Mouse (Mus musculus) E14TG2a.4 (cell line): Measurements from ENCODE around the gene Ctnna3.
A peak's percentile ranks its signal among the peaks of the same experiment; 100 is the strongest.

Experiments used
- H3K27me3 ChIP-seq: 2 replicates; pipeline ENCODE4 v1.6.1; 2014; ENCODE audit warnings: low read length, control low read depth; ENCODE audit not compliant: insufficient read depth
- H3K36me3 ChIP-seq: 2 replicates; pipeline ENCODE4 v1.6.1; 2014; ENCODE audit warnings: low read length, control low read depth; ENCODE audit not compliant: insufficient read depth
- H3K4me1 ChIP-seq: replicated peaks from 2 replicates; pipeline ENCODE4 v1.6.1; 2014; ENCODE audit warnings: low read depth, low read length, control low read depth
- H3K4me3 ChIP-seq: replicated peaks from 2 replicates; pipeline ENCODE4 v1.5.1; 2014; ENCODE audit warnings: mild to moderate bottlenecking, low read length
- H3K9me3 ChIP-seq: 2 replicates; pipeline ENCODE4 v1.6.1; 2014; ENCODE audit warnings: low read length, control low read depth
- CTCF ChIP-seq: conservative IDR thresholded peaks from 2 replicates; pipeline ENCODE4 v1.5.1; 2014; ENCODE audit warnings: low read length
- NANOG ChIP-seq: IDR thresholded peaks from 2 replicates; pipeline ENCODE4 v1.6.1; 2014; ENCODE audit warnings: borderline replicate concordance, low read length, mixed read lengths
- POU5F1 ChIP-seq: IDR thresholded peaks from 2 replicates; pipeline ENCODE4 v1.6.1; 2014; ENCODE audit warnings: low read length, borderline replicate concordance

Gene Ctnna3

DNA sequence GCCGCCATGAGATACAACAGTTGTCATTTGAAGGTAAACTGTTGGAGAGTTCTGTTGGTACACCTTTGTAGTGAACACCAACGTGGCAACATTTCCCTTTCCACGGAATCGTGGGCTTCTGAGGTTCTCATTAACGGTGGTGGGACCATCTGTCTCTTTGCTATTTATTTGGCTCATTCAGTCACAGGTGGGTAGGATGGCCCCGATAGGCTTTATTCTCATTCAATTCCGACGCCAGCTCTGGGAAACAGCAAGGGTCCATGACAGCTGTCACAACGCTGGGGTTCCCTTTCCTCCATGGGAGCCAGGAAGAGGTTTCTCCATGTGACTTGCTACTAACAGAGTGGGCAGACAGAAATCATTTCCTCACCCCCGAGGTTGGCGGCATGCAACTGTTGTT is 612.0 kb downstream of the Ctnna3 start:
- no peak for TF ChIP-seq CTCF
- no peak for TF ChIP-seq NANOG
- no peak for TF ChIP-seq POU5F1
- Histone ChIP-seq H3K36me3 (no peaks in the 10 kb centered on the region), H3K9me3 (no peaks in the 10 kb centered on the region), H3K4me1 (no peaks in the 10 kb centered on the region), H3K27me3 (no peaks in the 10 kb centered on the region), H3K4me3 (no peak overlapping the region)

DNA sequence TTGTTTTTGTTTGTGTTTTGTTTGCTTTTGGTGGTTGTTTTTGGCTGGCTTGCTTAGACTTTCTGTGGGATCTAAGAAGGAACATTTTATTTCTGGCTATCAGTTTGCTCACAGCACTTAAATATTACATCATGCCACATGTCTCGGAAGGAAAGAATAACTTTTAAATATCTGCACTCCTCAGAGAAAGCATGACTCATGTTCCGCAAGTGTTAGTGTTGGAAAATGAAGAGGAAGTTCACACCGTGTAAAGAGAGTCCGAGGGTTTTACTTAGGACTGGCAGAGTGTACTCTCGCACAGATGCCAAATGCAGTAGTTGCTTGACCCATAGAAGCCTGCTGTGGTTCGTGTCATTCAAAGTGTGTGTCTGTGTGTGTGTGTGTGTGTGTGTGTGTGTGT is 619.3 kb downstream of the Ctnna3 start:
- Histone ChIP-seq H3K4me3 (no peak overlapping the region), H3K36me3 (no peaks in the 10 kb centered on the region), H3K9me3 (no peaks in the 10 kb centered on the region), H3K4me1 (no peaks in the 10 kb centered on the region), H3K27me3 (no peaks in the 10 kb centered on the region)
- TF ChIP-seq CTCF: no peak
- TF ChIP-seq POU5F1: no peak
- no peak for TF ChIP-seq NANOG

DNA sequence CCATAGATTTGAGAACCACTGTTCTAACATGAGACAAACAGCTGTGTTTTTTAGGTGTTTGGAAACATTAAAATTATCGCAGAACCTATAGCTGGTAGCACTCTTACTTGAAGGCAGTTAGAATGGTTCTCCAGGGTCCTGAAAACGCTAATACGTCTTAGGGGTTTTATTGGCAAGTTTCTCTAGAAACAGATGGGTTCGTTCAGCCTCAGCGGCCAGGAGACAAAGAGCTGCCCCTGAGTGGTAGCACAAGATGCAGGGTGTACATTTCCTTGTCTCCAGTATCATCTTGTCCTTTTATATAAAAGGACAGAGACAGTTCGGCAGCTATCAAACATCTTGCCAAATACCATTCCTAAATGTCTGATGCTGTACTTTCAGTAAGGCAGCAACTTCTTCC is 620.0 kb downstream of the Ctnna3 start:
- H3K36me3 ChIP-seq: no peaks in the 10 kb centered on the region
- no peaks in the 10 kb centered on the region for H3K9me3 ChIP-seq
- TF ChIP-seq POU5F1 (no peak), CTCF (no peak), NANOG (no peak)
- H3K4me1 ChIP-seq: no peaks in the 10 kb centered on the region
- H3K4me3 ChIP-seq: no peak overlapping the region
- no peaks in the 10 kb centered on the region for H3K27me3 ChIP-seq

DNA sequence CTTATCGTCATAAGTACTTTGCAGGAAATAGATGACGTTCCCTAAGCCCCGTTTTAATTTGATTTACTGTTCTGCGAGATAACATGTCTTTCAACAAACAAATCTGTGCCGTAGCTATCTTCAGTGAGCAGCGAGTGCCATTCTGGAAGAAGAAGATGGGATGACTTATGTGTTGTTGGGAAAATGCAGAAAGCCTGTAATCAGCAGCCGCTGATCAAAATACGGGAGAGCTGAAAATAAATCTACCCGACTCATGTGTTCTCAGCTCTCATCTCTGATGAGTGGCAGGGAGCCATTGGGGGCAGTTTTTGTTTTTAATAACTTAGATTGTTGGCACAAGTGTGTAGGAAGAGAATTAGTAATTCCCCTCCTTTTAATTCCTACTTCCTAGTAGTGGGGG is 633.8 kb downstream of the Ctnna3 start:
- Histone ChIP-seq H3K36me3 (no peaks in the 10 kb centered on the region), H3K27me3 (no peaks in the 10 kb centered on the region), H3K9me3 (no peaks in the 10 kb centered on the region), H3K4me1 (no peaks in the 10 kb centered on the region), H3K4me3 (no peak overlapping the region)
- no peak for TF ChIP-seq CTCF
- TF ChIP-seq NANOG: no peak
- TF ChIP-seq POU5F1: no peak

DNA sequence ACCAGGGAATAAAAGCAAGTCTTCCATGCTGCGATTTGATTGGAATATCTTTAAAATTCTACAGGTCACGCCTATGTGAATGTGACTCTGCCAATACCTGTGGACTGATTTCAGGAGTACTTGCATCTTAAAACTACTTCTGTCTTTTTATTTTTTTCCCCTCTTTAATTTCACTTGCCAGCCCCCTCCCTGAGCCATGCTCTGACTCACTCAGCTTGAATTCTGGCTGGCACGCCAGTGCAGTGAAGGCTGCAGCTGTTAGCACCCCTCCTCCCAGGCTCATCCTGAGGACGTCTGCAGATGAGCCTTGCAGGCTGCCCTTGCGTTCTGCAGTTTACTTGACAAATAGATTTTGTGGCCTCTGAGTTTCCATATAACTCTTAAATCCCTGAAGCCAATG is 646.0 kb downstream of the Ctnna3 start:
- Histone ChIP-seq H3K4me1 (no peaks in the 10 kb centered on the region), H3K4me3 (no peak overlapping the region), H3K27me3 (no peaks in the 10 kb centered on the region), H3K36me3 (no peaks in the 10 kb centered on the region), H3K9me3 (no peaks in the 10 kb centered on the region)
- TF ChIP-seq POU5F1 (no peak), CTCF (no peak), NANOG (no peak)

DNA sequence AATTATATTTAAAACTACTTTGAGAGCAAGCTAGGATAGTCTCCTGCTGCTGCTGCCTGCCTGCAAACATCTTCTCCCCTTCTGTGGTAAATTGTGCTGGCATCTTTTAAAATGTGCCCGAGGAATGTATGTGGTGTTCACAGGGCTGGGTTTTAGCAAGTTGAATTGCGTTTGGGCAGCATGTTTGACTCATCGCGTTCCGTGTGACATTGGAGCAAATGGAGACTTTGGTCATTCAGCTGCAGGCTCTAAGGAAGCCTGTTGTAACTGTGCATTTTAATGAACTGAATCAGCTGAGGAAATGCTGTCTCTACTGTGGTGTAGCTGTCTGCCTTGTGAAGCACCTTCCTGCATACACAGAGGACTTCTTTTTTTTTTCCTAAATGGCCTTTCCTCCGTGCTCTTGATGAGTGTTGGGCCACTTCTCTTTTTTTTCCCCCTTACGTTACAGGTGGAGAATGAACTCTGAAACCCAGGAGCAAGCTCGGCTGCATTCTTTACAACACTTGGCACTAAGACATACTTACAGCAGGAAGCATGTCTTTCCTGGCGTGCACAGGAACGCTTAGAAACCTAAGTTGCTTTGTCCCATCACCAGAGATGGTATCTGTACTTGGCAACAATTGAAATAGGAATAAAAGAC is 646.6 kb downstream of the Ctnna3 start:
- TF ChIP-seq CTCF: no peak
- no peak for TF ChIP-seq NANOG
- no peak for TF ChIP-seq POU5F1
- Histone ChIP-seq H3K4me1 (no peaks in the 10 kb centered on the region), H3K27me3 (no peaks in the 10 kb centered on the region)

DNA sequence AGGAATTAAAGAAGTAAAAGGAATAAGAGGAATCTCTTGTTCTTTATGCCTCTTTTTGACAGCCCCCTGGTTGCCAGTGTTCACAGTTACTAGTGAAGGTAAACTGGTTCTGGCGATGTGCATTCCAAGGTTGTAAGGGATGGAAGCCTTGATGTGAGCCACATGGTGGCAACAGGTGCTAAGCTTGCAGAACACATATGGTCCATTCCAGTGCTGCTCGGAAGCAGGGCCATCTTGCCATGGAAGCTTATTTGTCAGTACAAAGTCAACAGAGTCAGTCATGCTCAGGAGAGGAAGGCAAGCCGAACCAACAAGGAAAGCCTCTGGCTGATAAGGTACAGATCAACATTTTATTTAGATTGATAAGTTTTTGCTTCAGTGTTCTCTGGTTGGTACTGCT is 652.4 kb downstream of the Ctnna3 start:
- Histone ChIP-seq H3K4me3 (no peak overlapping the region), H3K4me1 (0 out of 2 replicates have a peak, but pooled peaks cover 4% of the 10 kb centered on the region), H3K27me3 (peaks cover 12% of the 10 kb centered on the region), H3K9me3 (no peaks in the 10 kb centered on the region), H3K36me3 (no peaks in the 10 kb centered on the region)
- TF ChIP-seq NANOG: no peak
- TF ChIP-seq POU5F1: no peak
- TF ChIP-seq CTCF: no peak

More for the DNA sequence above, 646.6 kb downstream of the Ctnna3 start:
- H3K9me3 ChIP-seq: no peaks in the 10 kb centered on the region
- no peak overlapping the region for H3K4me3 ChIP-seq
- H3K36me3 ChIP-seq: no peaks in the 10 kb centered on the region

DNA sequence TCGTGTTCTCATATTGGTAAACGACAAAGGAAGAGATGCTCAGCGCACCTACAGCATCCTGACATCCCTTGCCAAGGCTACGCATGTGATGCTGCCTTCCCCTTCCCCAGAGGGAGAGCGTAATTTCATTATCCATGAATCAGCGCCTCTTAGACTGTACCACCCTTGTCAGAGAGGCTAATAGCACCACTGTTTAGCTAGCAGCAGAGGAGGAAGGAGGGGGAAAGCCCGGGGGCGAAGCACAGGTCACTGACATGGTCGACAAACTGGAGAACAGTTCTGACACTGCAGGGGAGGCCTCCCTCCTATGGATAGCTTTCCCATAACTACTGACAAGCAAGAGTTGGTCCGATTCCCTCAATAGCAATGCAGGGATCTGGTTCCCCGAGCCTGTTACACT is 653.9 kb downstream of the Ctnna3 start:
- Histone ChIP-seq H3K36me3 (no peaks in the 10 kb centered on the region), H3K9me3 (no peaks in the 10 kb centered on the region), H3K27me3 (peaks cover 26% of the 10 kb centered on the region), H3K4me3 (no peak overlapping the region), H3K4me1 (peaks cover 10% of the 10 kb centered on the region)
- no peak for TF ChIP-seq POU5F1
- TF ChIP-seq NANOG: no peak
- no peak for TF ChIP-seq CTCF

DNA sequence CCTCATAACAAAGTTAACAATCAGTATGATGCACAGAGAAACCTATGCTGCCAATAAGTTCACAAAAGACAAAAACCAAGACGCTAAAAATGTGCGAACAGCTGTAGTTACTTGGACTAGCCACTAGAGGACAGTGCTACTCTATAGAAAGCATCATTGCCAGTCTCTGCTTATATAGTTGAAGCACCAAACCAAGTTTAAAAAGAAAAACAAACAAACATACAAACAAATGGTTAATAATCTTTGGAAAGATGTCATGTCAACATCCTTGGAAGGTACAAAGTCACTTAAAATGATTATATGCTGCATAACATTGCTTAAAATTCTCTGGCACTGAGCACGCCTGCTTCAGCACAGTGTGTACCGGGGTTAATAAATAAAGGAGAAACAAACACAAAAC is 654.6 kb downstream of the Ctnna3 start:
- peaks cover 31% of the 10 kb centered on the region for H3K27me3 ChIP-seq
- peaks cover 10% of the 10 kb centered on the region for H3K4me1 ChIP-seq
- no peak for TF ChIP-seq POU5F1
- TF ChIP-seq CTCF: peak; percentile 100

More for the DNA sequence above, 654.6 kb downstream of the Ctnna3 start:
- Histone ChIP-seq H3K4me3 (no peak overlapping the region), H3K9me3 (no peaks in the 10 kb centered on the region), H3K36me3 (no peaks in the 10 kb centered on the region)
